Mouse (Mus musculus): ENCODE measurements around the gene Rgs8. TPM values are rescaled to one million over a fixed set of nuclear protein-coding genes. Genes with fewer than 3 reads are reported as not detected.

Rgs8 gene
- total and polyA plus RNA-seq, 3 experiments: not detected

GRCm38 (mm10) chr1:153736096-153736495 is 83.3 kb downstream of the Rgs8 start:
- in situ Hi-C loops (cut with MboI; ENCODE audit: low pct_ligation_motif_present, low pct_unique_long_range_greater_than_20kb, low sequenced_read_pairs) (loop anchor here (5.0 to 10.0 kb wide), 2 partner anchors 34 to 51 kb away; no protein-coding TSS in a partner anchor), dilution Hi-C loops (cut with MboI; ENCODE audit: extremely low pct_ligation_motif_present, extremely low pct_unique_long_range_greater_than_20kb, low sequenced_read_pairs) (no loop called here)
- no peak overlapping the region for H3K4me3 ChIP-seq (replicated peaks in 1 of 3; ENCODE audit: low read depth in 2 of 3, low read length in 2 of 3, poor library complexity in 1 of 3)

GRCm38 (mm10) chr1:153737101-153738085 is 84.6 kb downstream of the Rgs8 start:
- Histone ChIP-seq H3K79me2 (replicated peaks; ENCODE audit: control insufficient read depth, extremely low read depth, insufficient read depth, poor library complexity, severe bottlenecking) (no peaks in the 10 kb centered on the region), H3K36me3 (replicated peaks in 1 of 2; ENCODE audit: control insufficient read depth in 1 of 2, insufficient read depth in 1 of 2, low read length in 1 of 2) (no peaks in the 10 kb centered on the region), H3K9me3 (replicated peaks; ENCODE audit: low read length) (no peaks in the 10 kb centered on the region), H3K4me2 (ENCODE audit: insufficient read depth, low read depth, poor library complexity, severe bottlenecking) (no peak overlapping the region), H3K27ac (ENCODE audit: insufficient read depth, low read depth) (no peak overlapping the region), H3K4me3 (replicated peaks in 1 of 3; ENCODE audit: low read depth in 2 of 3, low read length in 2 of 3, poor library complexity in 1 of 3) (no peak overlapping the region), H3K4me1 (ENCODE audit: control insufficient read depth in 1 of 2, insufficient read depth in 2 of 2) (peaks cover 0 to 12% of the 10 kb centered on the region in 2 experiments; a peak in 2 of 4 replicates), H3K9ac (ENCODE audit: insufficient read depth, low read depth) (no peak overlapping the region), H3K27me3 (replicated peaks) (no peaks in the 10 kb centered on the region)
- DNase-seq (ENCODE audit: extremely low read depth): no peak
- dilution Hi-C loops (cut with MboI; ENCODE audit: extremely low pct_ligation_motif_present, extremely low pct_unique_long_range_greater_than_20kb, low sequenced_read_pairs) (no loop called here), in situ Hi-C loops (cut with MboI; ENCODE audit: low pct_ligation_motif_present, low pct_unique_long_range_greater_than_20kb, low sequenced_read_pairs) (loop anchor here (5.0 to 10.0 kb wide), 2 partner anchors 35 to 53 kb away; no protein-coding TSS in a partner anchor)
- TF ChIP-seq ZC3H11A (IDR thresholded peaks at IDR 0.05; ENCODE audit: low read depth, low read length) (no peak), IRF4 (IDR thresholded peaks at IDR 0.05; ENCODE audit: low read depth, low read length) (no peak), CHD1 (IDR thresholded peaks at IDR 0.05; ENCODE audit: low read depth, low read length) (no peak), ZNF384 (IDR thresholded peaks at IDR 0.05; ENCODE audit: low read depth, low read length) (no peak), HCFC1 (IDR thresholded peaks at IDR 0.05; ENCODE audit: low read depth, low read length) (no peak), JUN (IDR thresholded peaks at IDR 0.05; ENCODE audit: insufficient read depth, low read depth, low read length) (no peak)

More at GRCm38 (mm10) chr1:153736096-153736495, 83.3 kb downstream of the Rgs8 start:
- Histone ChIP-seq H3K9ac (ENCODE audit: insufficient read depth, low read depth) (no peak overlapping the region), H3K4me2 (ENCODE audit: insufficient read depth, low read depth, poor library complexity, severe bottlenecking) (no peak overlapping the region), H3K4me1 (ENCODE audit: control insufficient read depth in 1 of 2, insufficient read depth in 2 of 2) (peaks cover 0 to 12% of the 10 kb centered on the region in 2 experiments; a peak in 2 of 4 replicates), H3K27me3 (replicated peaks) (no peaks in the 10 kb centered on the region), H3K9me3 (replicated peaks; ENCODE audit: low read length) (no peaks in the 10 kb centered on the region), H3K27ac (ENCODE audit: insufficient read depth, low read depth) (no peak overlapping the region), H3K36me3 (replicated peaks in 1 of 2; ENCODE audit: control insufficient read depth in 1 of 2, insufficient read depth in 1 of 2, low read length in 1 of 2) (no peaks in the 10 kb centered on the region), H3K79me2 (replicated peaks; ENCODE audit: control insufficient read depth, extremely low read depth, insufficient read depth, poor library complexity, severe bottlenecking) (no peaks in the 10 kb centered on the region)
- no peak for DNase-seq (ENCODE audit: extremely low read depth)
- TF ChIP-seq SMC3 (IDR thresholded peaks at IDR 0.05; ENCODE audit: low read depth, low read length) (no peak), SIN3A (IDR thresholded peaks at IDR 0.05; ENCODE audit: low read length) (no peak), ZMIZ1 (IDR thresholded peaks at IDR 0.05; ENCODE audit: low read depth, low read length) (no peak)

DNA sequence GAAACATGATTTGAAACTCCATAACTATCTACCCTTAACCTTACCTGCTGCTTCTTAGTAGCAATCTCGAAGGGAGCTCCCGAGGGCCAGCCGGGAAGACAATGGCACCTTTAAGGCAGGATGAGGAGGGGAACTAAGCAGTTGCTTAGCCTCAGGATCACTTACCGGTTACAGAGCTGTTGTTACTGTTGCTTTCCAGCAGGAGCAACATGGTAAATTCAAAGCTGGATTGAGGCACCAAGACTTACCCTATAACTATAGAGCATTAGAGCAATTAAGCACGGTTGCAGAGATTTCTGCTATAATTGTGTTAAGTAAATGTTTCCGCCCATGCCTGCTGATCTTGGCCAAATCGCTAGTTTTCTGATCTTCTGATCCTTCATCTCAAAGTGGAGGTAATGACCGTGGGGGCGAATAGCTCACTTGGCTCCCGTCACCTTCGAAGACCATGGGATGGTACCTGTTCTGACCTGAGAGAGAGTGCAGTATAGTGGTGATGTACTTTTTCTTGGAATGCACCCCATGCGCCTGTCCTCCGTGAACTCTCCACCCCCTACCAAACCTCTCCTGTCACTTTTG is 86.7 kb downstream of the Rgs8 start:
- dilution Hi-C loops (cut with MboI; ENCODE audit: extremely low pct_ligation_motif_present, extremely low pct_unique_long_range_greater_than_20kb, low sequenced_read_pairs): no loop called here
- no peak for TF ChIP-seq ETS1 (conservative IDR thresholded peaks at IDR 0.05; ENCODE audit: low read depth, low read length)
- no peak for TF ChIP-seq NRF1 (IDR thresholded peaks at IDR 0.05; ENCODE audit: low read depth, low read length)
- TF ChIP-seq PAX5 (IDR thresholded peaks at IDR 0.05; ENCODE audit: low read length): no peak
- no peak for TF ChIP-seq MYC (IDR thresholded peaks at IDR 0.05; ENCODE audit: low read depth, low read length)
- no peak for TF ChIP-seq USF2 (conservative IDR thresholded peaks at IDR 0.05; ENCODE audit: low read depth, low read length)
- TF ChIP-seq MAX (IDR thresholded peaks at IDR 0.05; ENCODE audit: low read length): no peak
- no peak for TF ChIP-seq KAT2A (IDR thresholded peaks at IDR 0.05; ENCODE audit: insufficient replicate concordance, low read length)
- no peak for TF ChIP-seq CTCF (conservative IDR thresholded peaks at IDR 0.05 in 1 of 2, IDR thresholded peaks at IDR 0.05 in 1 of 2; ENCODE audit: low read depth in 2 of 2, low read length in 2 of 2)
- TF ChIP-seq RAD21 (IDR thresholded peaks at IDR 0.05; ENCODE audit: low read depth, low read length): no peak
- no peak for TF ChIP-seq CHD2 (IDR thresholded peaks at IDR 0.05; ENCODE audit: low read length)
- no peak for TF ChIP-seq ZMIZ1 (IDR thresholded peaks at IDR 0.05; ENCODE audit: low read depth, low read length)
- TF ChIP-seq SMC3 (IDR thresholded peaks at IDR 0.05; ENCODE audit: low read depth, low read length): no peak
- no peak for TF ChIP-seq UBTF (IDR thresholded peaks at IDR 0.05; ENCODE audit: low read depth, low read length)
- TF ChIP-seq E2F4 (IDR thresholded peaks at IDR 0.05; ENCODE audit: insufficient replicate concordance, low read depth, low read length): no peak
- no peak for TF ChIP-seq POLR2AphosphoS2 (IDR thresholded peaks at IDR 0.05; ENCODE audit: low read depth, low read length)

More for the DNA sequence above, 86.7 kb downstream of the Rgs8 start:
- in situ Hi-C loops (cut with MboI; ENCODE audit: low pct_ligation_motif_present, low pct_unique_long_range_greater_than_20kb, low sequenced_read_pairs): loop anchor here (5.0 to 10.0 kb wide), 2 partner anchors 37 to 55 kb away; no protein-coding TSS in a partner anchor
- Histone ChIP-seq H3K27me3 (replicated peaks) (no peaks in the 10 kb centered on the region), H3K27ac (ENCODE audit: insufficient read depth, low read depth) (no peak overlapping the region), H3K79me2 (replicated peaks; ENCODE audit: control insufficient read depth, extremely low read depth, insufficient read depth, poor library complexity, severe bottlenecking) (no peaks in the 10 kb centered on the region), H3K4me1 (ENCODE audit: control insufficient read depth in 1 of 2, insufficient read depth in 2 of 2) (peaks cover 0 to 10% of the 10 kb centered on the region in 2 experiments; a peak in 2 of 4 replicates), H3K4me3 (replicated peaks in 1 of 3; ENCODE audit: low read depth in 2 of 3, low read length in 2 of 3, poor library complexity in 1 of 3) (no peak overlapping the region), H3K9ac (ENCODE audit: insufficient read depth, low read depth) (no peak overlapping the region), H3K9me3 (replicated peaks; ENCODE audit: low read length) (no peaks in the 10 kb centered on the region), H3K36me3 (replicated peaks in 1 of 2; ENCODE audit: control insufficient read depth in 1 of 2, insufficient read depth in 1 of 2, low read length in 1 of 2) (no peaks in the 10 kb centered on the region), H3K4me2 (ENCODE audit: insufficient read depth, low read depth, poor library complexity, severe bottlenecking) (peak overlapping the region; percentile 51; the same call in 1 of the 2 replicates)
- DNase-seq (ENCODE audit: extremely low read depth): no peak
